Mouse (Mus musculus) stomach, postnatal 0 days (tissue): ENCODE measurements around the gene Clmp.

ENCODE experiments used
- CTCF ChIP-seq: IDR thresholded peaks from 2 replicates; pipeline ENCODE4 v1.5.1; 2016; ENCODE audit warnings: antibody characterized with exemption, low read depth, mild to moderate bottlenecking, moderate library complexity
- EP300 ChIP-seq: optimal IDR thresholded peaks from 2 replicates; pipeline ENCODE3; 2016; ENCODE audit warnings: antibody characterized with exemption

GRCm38 (mm10) chr9:40773869-40774268, 88.1 kb downstream of the Clmp start:
- no peak for TF ChIP-seq CTCF
- TF ChIP-seq EP300 = no peak
